Mouse (Mus musculus) neutrophil, adult 59 days (primary cell): Measurements from ENCODE around the gene Gm5615. TPM values are rescaled to one million over a fixed set of nuclear protein-coding genes. Genes with fewer than 3 reads are reported as not detected.

Source experiments
- total RNA-seq, 2 experiments: library from RNA; stranded (reverse); gene quantifications; 1 replicate in 1 of 2; 2 replicates in 1 of 2; pipeline ENCODE4 v1.2.4; 2023

Gm5615 gene
- not detected for total RNA-seq

GRCm38 (mm10) chr9:36541863-36542262, at the start of gene Gm5615:
Gene Gm5615, minus strand, starts transcription at chr9:36541963.

GRCm38 (mm10) chr9:36582535-36582934, 40.8 kb upstream of the Gm5615 start, which contains the start of gene Gm17689:
Gene Gm17689, minus strand, starts transcription at chr9:36582635.

Other genes with a start within 250 kb of the Gm5615 start
- gene Gm7257, start 110.1 kb downstream of the Gm5615 start, total RNA-seq, result not detected
- not detected for gene Gm9513, start 66.3 kb downstream of the Gm5615 start, total RNA-seq
- not detected for gene Gm17689, start 40.7 kb upstream of the Gm5615 start, total RNA-seq
- gene A630095E13Rik, start 101.4 kb upstream of the Gm5615 start, total RNA-seq, result not detected
- not detected for gene Acrv1, start 151.3 kb upstream of the Gm5615 start, total RNA-seq
- 10 to 100 TPM in 1 of 2 experiments, 1 to 10 TPM in 1; 9.6 to 12.6 TPM for gene Chek1, start 185.1 kb upstream of the Gm5615 start, total RNA-seq
- 100 to 1,000 TPM; 130 to 132 TPM for gene Stt3a, start 225.7 kb upstream of the Gm5615 start, total RNA-seq